Comparison of ENCODE assay signal across 8 mouse cellular contexts in the genomic region with DNA sequence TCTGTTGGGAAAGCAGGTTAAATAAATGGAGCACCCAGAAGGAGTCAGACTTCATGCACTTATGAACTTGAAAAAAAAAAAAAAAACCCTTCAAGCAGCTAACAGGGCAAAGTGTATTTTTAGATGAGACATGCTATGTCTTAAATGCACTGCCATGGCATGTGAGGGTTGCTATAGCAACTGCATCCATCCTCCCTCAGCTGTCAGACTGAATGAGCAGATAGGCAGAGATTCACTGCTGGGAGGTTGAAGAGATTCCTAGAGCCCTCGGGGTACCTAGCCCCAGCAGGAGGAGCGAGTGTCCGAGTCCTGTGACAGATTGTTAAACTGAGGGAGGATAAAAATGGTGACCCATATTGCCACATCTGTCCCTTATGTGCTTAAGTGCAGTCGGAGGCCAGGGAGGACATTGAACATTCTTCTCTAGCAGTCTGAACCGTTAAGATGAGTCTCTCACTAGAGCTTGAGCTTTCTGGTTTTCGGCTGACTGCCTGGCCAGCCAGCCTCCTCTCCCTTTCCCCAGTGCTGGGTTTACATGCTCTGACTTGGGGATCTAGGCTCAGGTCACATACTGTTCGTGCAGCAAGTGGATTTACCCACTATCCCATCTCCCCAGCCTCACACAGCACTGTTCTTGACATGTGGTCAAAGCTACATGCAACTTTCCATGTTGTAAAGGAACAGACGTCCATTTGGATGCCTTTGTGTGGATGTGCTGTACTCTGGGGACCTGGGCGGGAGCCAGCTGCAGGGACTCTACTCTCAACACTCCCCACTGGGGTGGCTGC. TPM values are rescaled to one million over a fixed set of nuclear protein-coding genes. Genes with fewer than 3 reads are reported as not detected.
"Had no signal": no experiment of that assay in that cellular context is flagged by ENCODE, and none has a peak within 500 bp of the region (broad histone marks: within the 10 kb centered on the region; RNA-seq: fewer than 3 reads in every experiment).

No protein-coding gene starts in this region.

RNA-seq across cellular contexts. Expression of gene Unc93a, which starts 18.9 kb away (rescaled TPM):
- polyA plus RNA-seq: kidney, postnatal 0 days; limb, embryonic 11.5 days; liver, embryonic 12.5 days; liver, embryonic 16.5 days; lung, embryonic 14.5 days; midbrain, embryonic 10.5 days; stomach, embryonic 16.5 days had no signal

RNA-seq across cellular contexts. Expression of gene Tcp10b, which starts 51.8 kb away (rescaled TPM):
- polyA plus RNA-seq: limb, embryonic 11.5 days; liver, embryonic 12.5 days; liver, embryonic 16.5 days; lung, embryonic 14.5 days; small intestine, adult 2 months had no signal
